Mouse (Mus musculus) midbrain, embryonic 11.5 days (tissue): Measurements from ENCODE around the gene Sipa1l1. TPM values are rescaled to one million over a fixed set of nuclear protein-coding genes. Genes with fewer than 3 reads are reported as not detected.

Experiments used
- ATAC-seq: fragments of 200-750 bp; cut with Nextera tagmentation; 2 replicates; pipeline ENCODE4 v1.8.0; 2017; ENCODE audit warnings: moderate TSS enrichment, moderate library complexity; ENCODE audit not compliant: low FRiP score
- DNase-seq: peaks from one replicate; pipeline ENCODE4 v3.0.0; 2015; ENCODE audit warnings: low spot score; ENCODE audit errors: missing footprints
- H3K27ac ChIP-seq: fragments of 300-500 bp; sonication (generic); 2 replicates; pipeline ENCODE4 v1.5.1; 2014; ENCODE audit warnings: low read depth, low read length
- H3K27me3 ChIP-seq: fragments of 300-500 bp; sonication (generic); 2 replicates; pipeline ENCODE4 v1.6.1; 2014; ENCODE audit warnings: mild to moderate bottlenecking, low read length, moderate library complexity, mixed read lengths; ENCODE audit not compliant: control insufficient read depth, insufficient read depth
- H3K36me3 ChIP-seq: fragments of 300-500 bp; sonication (generic); 2 replicates; pipeline ENCODE4 v1.6.1; 2014; ENCODE audit warnings: mild to moderate bottlenecking, low read length, moderate library complexity, mixed read lengths; ENCODE audit not compliant: control insufficient read depth, insufficient read depth
- H3K4me1 ChIP-seq: fragments of 300-500 bp; sonication (generic); 2 replicates; pipeline ENCODE4 v1.6.1; 2014; ENCODE audit warnings: low read length; ENCODE audit not compliant: control insufficient read depth, insufficient read depth
- H3K4me2 ChIP-seq: fragments of 300-500 bp; sonication (generic); 2 replicates; pipeline ENCODE4 v1.6.1; 2014; ENCODE audit warnings: mild to moderate bottlenecking, moderate library complexity
- H3K4me3 ChIP-seq: fragments of 300-500 bp; sonication (generic); 2 replicates; pipeline ENCODE4 v1.5.1; 2014; ENCODE audit warnings: low read depth, low read length
- H3K9ac ChIP-seq: fragments of 300-500 bp; sonication (generic); 2 replicates; pipeline ENCODE4 v1.6.1; 2014; ENCODE audit warnings: low read length
- H3K9me3 ChIP-seq: fragments of 300-500 bp; sonication (generic); 2 replicates; pipeline ENCODE4 v1.6.1; 2016; ENCODE audit warnings: low read length; ENCODE audit not compliant: control insufficient read depth
- WGBS: fragments of 180-500 bp; shearing (Covaris S2); extraction: QIAGEN DNeasy Blood & Tissue Kit; methylation state at CpG from one replicate; pipeline ENCODE4 v1.1.7; 2014; 5-methylcytosine and 5-hydroxymethylcytosine counted together
- polyA plus RNA-seq: library from polyadenylated mRNA; unstranded; fragments of >200 nt; fragmentation: Nextera tagmentation; extraction: Ambion mirVana; gene quantifications from 2 replicates; pipeline ENCODE4 v1.2.1, GENCODE M21; 2014

Sipa1l1 gene
- polyA plus RNA-seq, 1 experiment from 2014 or later = 24.1 TPM

- ATAC-seq (no peak), DNase-seq (no peak)
- Histone ChIP-seq H3K4me1 (no peaks in the 10 kb centered on the region), H3K4me2 (no peak overlapping the region), H3K36me3 (no peaks in the 10 kb centered on the region), H3K9ac (no peak overlapping the region), H3K4me3 (no peak overlapping the region), H3K27me3 (no peaks in the 10 kb centered on the region), H3K9me3 (no peaks in the 10 kb centered on the region), H3K27ac (no peak overlapping the region)
- 79% methylated on average over 5 of the region's 5 CpGs for WGBS
Observed at GRCm38 (mm10) chr12:82214916-82215315, 45.8 kb downstream of the Sipa1l1 start.

- DNase-seq (no peak), ATAC-seq (no peak)
- Histone ChIP-seq H3K27me3 (no peaks in the 10 kb centered on the region), H3K4me2 (no peak overlapping the region), H3K9me3 (no peaks in the 10 kb centered on the region), H3K4me3 (no peak overlapping the region), H3K9ac (no peak overlapping the region), H3K4me1 (no peaks in the 10 kb centered on the region), H3K27ac (no peak overlapping the region), H3K36me3 (no peaks in the 10 kb centered on the region)
- WGBS = 88% methylated on average over 6 of the region's 6 CpGs
Observed at GRCm38 (mm10) chr12:82216801-82217553, 47.9 kb downstream of the Sipa1l1 start.

- Histone ChIP-seq H3K9me3 (no peaks in the 10 kb centered on the region), H3K27ac (no peak overlapping the region), H3K4me3 (no peak overlapping the region), H3K4me1 (no peaks in the 10 kb centered on the region), H3K36me3 (no peaks in the 10 kb centered on the region), H3K27me3 (no peaks in the 10 kb centered on the region), H3K9ac (no peak overlapping the region), H3K4me2 (no peak overlapping the region)
- ATAC-seq (no peak), DNase-seq (no peak)
- 93% methylated on average over 7 of the region's 7 CpGs for WGBS
Observed at GRCm38 (mm10) chr12:82218201-82218600, 49.1 kb downstream of the Sipa1l1 start.

- Histone ChIP-seq H3K27me3 (no peaks in the 10 kb centered on the region), H3K4me3 (no peak overlapping the region), H3K4me1 (no peaks in the 10 kb centered on the region; the same call in 1 of the 2 replicates), H3K27ac (no peak overlapping the region), H3K9ac (no peak overlapping the region), H3K4me2 (no peak overlapping the region), H3K9me3 (no peaks in the 10 kb centered on the region), H3K36me3 (no peaks in the 10 kb centered on the region)
- WGBS = 85% methylated on average over 5 of the region's 5 CpGs
- DNase-seq (no peak), ATAC-seq (no peak)
Observed at GRCm38 (mm10) chr12:82220367-82221089, 51.4 kb downstream of the Sipa1l1 start.

GRCm38 (mm10) chr12:82223126-82223815 lies 54.2 kb downstream of the Sipa1l1 start:
- 80% methylated on average over 9 of the region's 9 CpGs for WGBS
- H3K4me3 ChIP-seq = no peak overlapping the region
- no peaks in the 10 kb centered on the region for H3K9me3 ChIP-seq
- H3K27me3 ChIP-seq = no peaks in the 10 kb centered on the region
- DNase-seq (no peak), ATAC-seq (no peak)
- H3K4me1 ChIP-seq = peaks cover 7% of the 10 kb centered on the region
- no peaks in the 10 kb centered on the region for H3K36me3 ChIP-seq
- H3K9ac ChIP-seq = no peak overlapping the region
- no peak overlapping the region for H3K27ac ChIP-seq
- no peak overlapping the region for H3K4me2 ChIP-seq

- DNase-seq (no peak), ATAC-seq (no peak)
- WGBS = 94% methylated on average over 7 of the region's 7 CpGs
- Histone ChIP-seq H3K9ac (no peak overlapping the region), H3K4me1 (peaks cover 7% of the 10 kb centered on the region), H3K36me3 (no peaks in the 10 kb centered on the region), H3K9me3 (no peaks in the 10 kb centered on the region), H3K4me3 (no peak overlapping the region), H3K27me3 (no peaks in the 10 kb centered on the region), H3K4me2 (no peak overlapping the region), H3K27ac (no peak overlapping the region)
Observed at GRCm38 (mm10) chr12:82224848-82225247, 55.7 kb downstream of the Sipa1l1 start.

GRCm38 (mm10) chr12:82225278-82225677 lies 56.2 kb downstream of the Sipa1l1 start:
- no peak overlapping the region for H3K27ac ChIP-seq
- peaks cover 7% of the 10 kb centered on the region for H3K4me1 ChIP-seq
- H3K4me3 ChIP-seq = no peak overlapping the region
- H3K4me2 ChIP-seq = no peak overlapping the region
- no peaks in the 10 kb centered on the region for H3K9me3 ChIP-seq
- no peaks in the 10 kb centered on the region for H3K36me3 ChIP-seq
- no peak overlapping the region for H3K9ac ChIP-seq
- no peaks in the 10 kb centered on the region for H3K27me3 ChIP-seq
- no peak for DNase-seq
- no peak for ATAC-seq
- 99% methylated on average over 2 of the region's 2 CpGs for WGBS

GRCm38 (mm10) chr12:82225751-82226228 lies 56.7 kb downstream of the Sipa1l1 start:
- H3K36me3 ChIP-seq = no peaks in the 10 kb centered on the region
- 59% methylated on average over 4 of the region's 4 CpGs for WGBS
- ATAC-seq = no peak
- H3K9me3 ChIP-seq = no peaks in the 10 kb centered on the region
- no peak overlapping the region for H3K9ac ChIP-seq
- no peak overlapping the region for H3K4me2 ChIP-seq
- H3K27ac ChIP-seq = no peak overlapping the region
- no peak overlapping the region for H3K4me3 ChIP-seq
- H3K27me3 ChIP-seq = no peaks in the 10 kb centered on the region
- peaks cover 7% of the 10 kb centered on the region for H3K4me1 ChIP-seq
- no peak for DNase-seq
